Mouse (Mus musculus): ENCODE measurements around the gene B4galt5. TPM values are rescaled to one million over a fixed set of nuclear protein-coding genes. Genes with fewer than 3 reads are reported as not detected.

The B4galt5 gene
- polyA plus RNA-seq, 1 experiment from 2014 or later: 22.6 TPM

- H3K9ac ChIP-seq (ENCODE audit: low read depth, low read length): no peak overlapping the region
- H3K4me2 ChIP-seq (ENCODE audit: low read length): no peak overlapping the region
- no peaks in the 10 kb centered on the region for H3K9me3 ChIP-seq (ENCODE audit: control insufficient read depth, low read length)
- no peak for ATAC-seq
- peaks cover 13% of the 10 kb centered on the region for H3K4me1 ChIP-seq (ENCODE audit: control insufficient read depth, insufficient read depth, low read depth, low read length)
- no peaks in the 10 kb centered on the region for H3K27me3 ChIP-seq (replicated peaks; ENCODE audit: control insufficient read depth, insufficient read depth, low read length)
- peaks cover 14% of the 10 kb centered on the region for H3K36me3 ChIP-seq (ENCODE audit: control insufficient read depth, insufficient read depth, low read length)
- H3K4me3 ChIP-seq (ENCODE audit: low read length): no peak overlapping the region
- no peak overlapping the region for H3K27ac ChIP-seq (ENCODE audit: low read depth, low read length)
- 94% methylated on average over 16 of the region's 16 CpGs for WGBS
Measured at GRCm38 (mm10) chr2:167304651-167305381, 44.2 kb downstream of the B4galt5 start.

GRCm38 (mm10) chr2:167303806-167304205 is 45.2 kb downstream of the B4galt5 start:
- Histone ChIP-seq H3K27ac (ENCODE audit: low read depth, low read length) (no peak overlapping the region), H3K4me3 (ENCODE audit: low read length) (no peak overlapping the region), H3K9me3 (ENCODE audit: control insufficient read depth, low read length) (no peaks in the 10 kb centered on the region), H3K36me3 (ENCODE audit: control insufficient read depth, insufficient read depth, low read length) (peaks cover 14% of the 10 kb centered on the region), H3K9ac (ENCODE audit: low read depth, low read length) (no peak overlapping the region), H3K4me1 (ENCODE audit: control insufficient read depth, insufficient read depth, low read depth, low read length) (peaks cover 16% of the 10 kb centered on the region), H3K4me2 (ENCODE audit: low read length) (no peak overlapping the region), H3K27me3 (replicated peaks; ENCODE audit: control insufficient read depth, insufficient read depth, low read length) (no peaks in the 10 kb centered on the region)
- WGBS: 89% methylated on average over 6 of the region's 6 CpGs
- ATAC-seq: no peak

- Histone ChIP-seq H3K27me3 (replicated peaks; ENCODE audit: control insufficient read depth, insufficient read depth, low read length) (no peaks in the 10 kb centered on the region), H3K9ac (ENCODE audit: low read depth, low read length) (no peak overlapping the region), H3K4me2 (ENCODE audit: low read length) (no peak overlapping the region), H3K9me3 (ENCODE audit: control insufficient read depth, low read length) (no peaks in the 10 kb centered on the region), H3K36me3 (ENCODE audit: control insufficient read depth, insufficient read depth, low read length) (peaks cover 14% of the 10 kb centered on the region), H3K4me3 (ENCODE audit: low read length) (no peak overlapping the region), H3K4me1 (ENCODE audit: control insufficient read depth, insufficient read depth, low read depth, low read length) (peaks cover 16% of the 10 kb centered on the region), H3K27ac (ENCODE audit: low read depth, low read length) (no peak overlapping the region)
- WGBS: 91% methylated on average over 8 of the region's 8 CpGs
- ATAC-seq: no peak
Measured at GRCm38 (mm10) chr2:167303196-167303595, 45.8 kb downstream of the B4galt5 start.

DNA sequence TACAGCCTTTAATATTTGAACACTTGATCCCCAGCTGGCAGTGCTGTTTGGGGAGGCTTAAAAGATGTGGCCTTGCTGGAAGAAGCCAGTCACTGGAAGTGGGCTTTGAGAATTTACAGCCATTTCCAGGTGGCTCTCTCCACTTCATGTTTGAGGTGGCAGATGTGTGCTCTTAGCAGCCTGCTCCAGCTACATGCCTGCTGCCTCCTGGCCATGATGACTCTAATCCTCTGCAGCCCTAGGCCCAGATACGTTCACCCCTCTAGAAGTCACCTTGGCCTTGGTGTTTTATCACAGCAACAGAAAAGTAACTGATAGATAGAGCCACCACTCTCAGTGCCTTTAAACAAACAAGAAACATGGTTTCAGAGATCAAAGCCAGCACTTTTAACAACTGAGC is 46.3 kb downstream of the B4galt5 start:
- ATAC-seq: no peak
- peaks cover 12% of the 10 kb centered on the region for H3K4me1 ChIP-seq (ENCODE audit: control insufficient read depth, insufficient read depth, low read depth, low read length)
- H3K27ac ChIP-seq (ENCODE audit: low read depth, low read length): no peak overlapping the region
- 93% methylated on average over 1 of the region's 1 CpGs for WGBS
- H3K36me3 ChIP-seq (ENCODE audit: control insufficient read depth, insufficient read depth, low read length): peaks cover 14% of the 10 kb centered on the region
- H3K4me2 ChIP-seq (ENCODE audit: low read length): no peak overlapping the region
- H3K4me3 ChIP-seq (ENCODE audit: low read length): no peak overlapping the region
- H3K9ac ChIP-seq (ENCODE audit: low read depth, low read length): no peak overlapping the region
- no peaks in the 10 kb centered on the region for H3K27me3 ChIP-seq (replicated peaks; ENCODE audit: control insufficient read depth, insufficient read depth, low read length)
- H3K9me3 ChIP-seq (ENCODE audit: control insufficient read depth, low read length): no peaks in the 10 kb centered on the region

- H3K36me3 ChIP-seq (ENCODE audit: control insufficient read depth, insufficient read depth, low read length): peaks cover 14% of the 10 kb centered on the region
- no peak for ATAC-seq
Measured at GRCm38 (mm10) chr2:167302031-167302430, 47.0 kb downstream of the B4galt5 start.

DNA sequence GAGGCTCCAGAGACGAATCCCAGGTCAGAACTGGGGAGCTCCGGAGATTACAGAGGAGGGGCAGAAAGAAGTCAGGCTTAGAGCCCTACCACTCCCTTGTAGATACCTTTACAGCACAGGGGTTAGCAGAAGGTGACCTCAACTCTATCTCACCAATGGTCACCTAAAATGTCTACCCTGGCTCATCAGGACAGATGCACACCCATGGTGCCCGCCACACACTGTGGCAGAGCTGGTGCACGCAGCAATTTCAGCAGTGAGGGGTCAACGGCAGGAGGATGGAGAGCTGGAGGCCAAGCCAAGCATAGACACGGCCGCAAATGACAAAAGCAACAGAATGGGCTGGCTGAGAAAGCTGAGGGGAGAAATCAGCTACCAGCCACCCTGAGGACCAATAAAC is 47.4 kb downstream of the B4galt5 start:
- ATAC-seq: no peak
- 98% methylated on average over 7 of the region's 7 CpGs for WGBS
- H3K27me3 ChIP-seq (replicated peaks; ENCODE audit: control insufficient read depth, insufficient read depth, low read length): no peaks in the 10 kb centered on the region

More at GRCm38 (mm10) chr2:167302031-167302430, 47.0 kb downstream of the B4galt5 start:
- Histone ChIP-seq H3K27ac (ENCODE audit: low read depth, low read length) (no peak overlapping the region), H3K4me3 (ENCODE audit: low read length) (no peak overlapping the region), H3K9ac (ENCODE audit: low read depth, low read length) (no peak overlapping the region), H3K9me3 (ENCODE audit: control insufficient read depth, low read length) (no peaks in the 10 kb centered on the region), H3K4me2 (ENCODE audit: low read length) (no peak overlapping the region), H3K4me1 (ENCODE audit: control insufficient read depth, insufficient read depth, low read depth, low read length) (peaks cover 6% of the 10 kb centered on the region; the same call in 1 of the 2 replicates), H3K27me3 (replicated peaks; ENCODE audit: control insufficient read depth, insufficient read depth, low read length) (no peaks in the 10 kb centered on the region)
- 90% methylated on average over 12 of the region's 12 CpGs for WGBS

DNA sequence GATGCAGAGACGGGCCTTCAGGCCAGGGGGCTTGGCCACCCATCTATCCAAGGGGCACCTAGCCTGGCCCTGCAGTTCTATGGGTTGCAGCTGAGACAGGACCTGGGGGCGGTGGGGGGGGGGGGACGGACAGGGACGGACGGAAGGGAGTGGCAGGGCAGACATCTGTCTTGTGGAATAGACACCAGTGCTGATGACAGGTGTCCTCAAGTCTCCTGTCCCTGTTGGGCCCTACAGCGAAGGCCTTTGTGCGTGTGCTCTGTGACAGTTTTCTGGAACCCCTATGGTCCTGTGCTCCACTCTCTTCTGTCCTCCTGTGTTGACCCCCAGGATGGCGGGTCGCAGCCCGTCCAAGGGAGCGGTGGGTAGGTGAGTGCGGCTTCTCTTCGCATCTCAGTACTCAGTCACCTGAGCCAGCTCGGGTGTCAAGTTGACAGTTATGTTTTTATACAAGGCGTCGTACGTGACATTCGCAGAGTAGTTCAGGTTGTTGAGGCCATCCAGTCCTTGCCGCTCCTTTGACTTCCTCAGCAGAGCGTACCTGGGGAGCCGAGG is 48.0 kb downstream of the B4galt5 start:
- WGBS: 92% methylated on average over 19 of the region's 21 CpGs
- Histone ChIP-seq H3K4me2 (ENCODE audit: low read length) (no peak overlapping the region), H3K9ac (ENCODE audit: low read depth, low read length) (no peak overlapping the region), H3K9me3 (ENCODE audit: control insufficient read depth, low read length) (no peaks in the 10 kb centered on the region), H3K36me3 (ENCODE audit: control insufficient read depth, insufficient read depth, low read length) (peaks cover 11% of the 10 kb centered on the region), H3K4me3 (ENCODE audit: low read length) (no peak overlapping the region), H3K27ac (ENCODE audit: low read depth, low read length) (no peak overlapping the region), H3K4me1 (ENCODE audit: control insufficient read depth, insufficient read depth, low read depth, low read length) (peaks cover 4% of the 10 kb centered on the region; the same call in 1 of the 2 replicates), H3K27me3 (replicated peaks; ENCODE audit: control insufficient read depth, insufficient read depth, low read length) (no peaks in the 10 kb centered on the region)
- no peak for ATAC-seq

More for the DNA sequence above, 47.4 kb downstream of the B4galt5 start:
- Histone ChIP-seq H3K4me3 (ENCODE audit: low read length) (no peak overlapping the region), H3K4me2 (ENCODE audit: low read length) (no peak overlapping the region), H3K9ac (ENCODE audit: low read depth, low read length) (no peak overlapping the region), H3K9me3 (ENCODE audit: control insufficient read depth, low read length) (no peaks in the 10 kb centered on the region), H3K36me3 (ENCODE audit: control insufficient read depth, insufficient read depth, low read length) (peaks cover 14% of the 10 kb centered on the region), H3K4me1 (ENCODE audit: control insufficient read depth, insufficient read depth, low read depth, low read length) (peaks cover 4% of the 10 kb centered on the region; the same call in 1 of the 2 replicates), H3K27ac (ENCODE audit: low read depth, low read length) (no peak overlapping the region)

GRCm38 (mm10) chr2:167299861-167300667 is 48.9 kb downstream of the B4galt5 start:
- no peak overlapping the region for H3K9ac ChIP-seq (ENCODE audit: low read depth, low read length)
- H3K4me1 ChIP-seq (ENCODE audit: control insufficient read depth, insufficient read depth, low read depth, low read length): peaks cover 4% of the 10 kb centered on the region; the same call in 1 of the 2 replicates
- H3K4me3 ChIP-seq (ENCODE audit: low read length): no peak overlapping the region
- WGBS: 48% methylated on average over 6 of the region's 6 CpGs
- 0 out of 2 replicates have a peak, but pooled peaks cover 8% of the 10 kb centered on the region for H3K36me3 ChIP-seq (ENCODE audit: control insufficient read depth, insufficient read depth, low read length)
- H3K27ac ChIP-seq (ENCODE audit: low read depth, low read length): peak overlapping the region; percentile 46
- peak; percentile 46 for ATAC-seq
- no peak overlapping the region for H3K4me2 ChIP-seq (ENCODE audit: low read length)
- H3K9me3 ChIP-seq (ENCODE audit: control insufficient read depth, low read length): no peaks in the 10 kb centered on the region
- H3K27me3 ChIP-seq (replicated peaks; ENCODE audit: control insufficient read depth, insufficient read depth, low read length): no peaks in the 10 kb centered on the region

All from hindbrain, embryonic 16.5 days (tissue).